In genomic region chr13:96132833-96133232, GRCm38 (mm10) we compare ENCODE assay signal across 9 mouse cellular contexts. TPM values are rescaled to one million over a fixed set of nuclear protein-coding genes. Genes with fewer than 3 reads are reported as not detected.
DNase-seq lines count a peak whose midpoint lies in the region; ATAC-seq and TF ChIP-seq lines count a peak whose summit lies in the region.
"Had no signal": no experiment of that assay in that cellular context is flagged by ENCODE, and none has a peak within 500 bp of the region (broad histone marks: within the 10 kb centered on the region; RNA-seq: fewer than 3 reads in every experiment).

No protein-coding gene starts in this region.

- intact Hi-C loops in heart, postnatal 14 days (cut with DNase I), result no loop called here

- no peaks in the 10 kb centered on the region for H3K9me3 ChIP-seq in heart, embryonic 13.5 days
- H3K9me3 ChIP-seq in E14TG2a.4 (ENCODE audit: low read length), result no peaks in the 10 kb centered on the region
- H3K9me3 ChIP-seq in limb, embryonic 13.5 days, result no peaks in the 10 kb centered on the region

- under 1% methylated on average over 14 of the region's 15 CpGs for WGBS in heart, embryonic 13.5 days
- 0% methylated on average over 15 of the region's 15 CpGs for WGBS in limb, embryonic 13.5 days

- peak overlapping the region; percentile 59 for H3K9ac ChIP-seq in heart, embryonic 13.5 days
- H3K9ac ChIP-seq in limb, embryonic 13.5 days, result peak overlapping the region; percentile 63

- no peak for TF ChIP-seq CTCF in E14TG2a.4 (conservative IDR thresholded peaks at IDR 0.05; ENCODE audit: low read length)
- no peak for TF ChIP-seq CTCF in embryonic fibroblast, embryonic 13.5 days (IDR thresholded peaks at IDR 0.05; ENCODE audit: borderline replicate concordance, insufficient read depth, low read length)

- TF ChIP-seq POLR2A in embryonic fibroblast, embryonic 13.5 days (IDR thresholded peaks at IDR 0.05; ENCODE audit: low read depth, low read length), result no peak

- H3K4me3 ChIP-seq in heart, embryonic 13.5 days, result peak overlapping the region; percentile 59
- peak overlapping the region; percentile 83 for H3K4me3 ChIP-seq in E14TG2a.4 (replicated peaks; ENCODE audit: low read length)
- peak overlapping the region; percentile 10; the same call in 1 of the 2 replicates for H3K4me3 ChIP-seq in embryonic fibroblast, embryonic 13.5 days (ENCODE audit: insufficient read depth, low read length)
- peak overlapping the region; percentile 55 for H3K4me3 ChIP-seq in limb, embryonic 13.5 days

- peak overlapping the region; percentile 96 for H3K4me2 ChIP-seq in heart, embryonic 13.5 days
- peak overlapping the region; percentile 96 for H3K4me2 ChIP-seq in limb, embryonic 13.5 days (replicated peaks)

- ATAC-seq in heart, embryonic 13.5 days (ENCODE audit: extremely low read depth, insufficient number of reproducible peaks, low FRiP score, low TSS enrichment), result no peak
- ATAC-seq in limb, embryonic 13.5 days (ENCODE audit: low FRiP score, low read depth), result peak; percentile 30

- no peak overlapping the region for H3K27ac ChIP-seq in heart, embryonic 13.5 days (replicated peaks)
- no peak overlapping the region for H3K27ac ChIP-seq in embryonic fibroblast, embryonic 13.5 days (ENCODE audit: insufficient read depth, low read length)
- no peak overlapping the region for H3K27ac ChIP-seq in limb, embryonic 13.5 days

- peaks cover 85% of the 10 kb centered on the region for H3K27me3 ChIP-seq in heart, embryonic 13.5 days (replicated peaks)
- H3K27me3 ChIP-seq in E14TG2a.4 (ENCODE audit: insufficient read depth, low read length), result peaks cover 59% of the 10 kb centered on the region
- peaks cover 77% of the 10 kb centered on the region for H3K27me3 ChIP-seq in limb, embryonic 13.5 days

- H3K4me1 ChIP-seq in heart, embryonic 13.5 days, result peaks cover 28% of the 10 kb centered on the region
- peaks cover 69% of the 10 kb centered on the region for H3K4me1 ChIP-seq in E14TG2a.4 (replicated peaks; ENCODE audit: low read depth, low read length)
- H3K4me1 ChIP-seq in embryonic fibroblast, embryonic 13.5 days (ENCODE audit: control insufficient read depth, insufficient read depth, low read length), result no peaks in the 10 kb centered on the region; the same call in 1 of the 2 replicates
- H3K4me1 ChIP-seq in limb, embryonic 13.5 days, result peaks cover 26% of the 10 kb centered on the region

- DNase-seq in heart, postnatal 14 days, result no peak
- DNase-seq in urinary bladder, postnatal 14 days (ENCODE audit: low spot score), result no peak
- no peak for DNase-seq in right cerebral cortex, postnatal 14 days
- no peak for DNase-seq in kidney, adult 9 months

- H3K36me3 ChIP-seq in heart, embryonic 13.5 days, result no peaks in the 10 kb centered on the region
- no peaks in the 10 kb centered on the region for H3K36me3 ChIP-seq in E14TG2a.4 (ENCODE audit: insufficient read depth, low read length)
- H3K36me3 ChIP-seq in limb, embryonic 13.5 days, result no peaks in the 10 kb centered on the region

RNA-seq across cellular contexts. Expression of gene Sv2c, which starts 0.5 kb away (rescaled TPM):
- 0.99 and 1.4 TPM in 2 replicates for polyA plus RNA-seq in heart, embryonic 13.5 days (2015; fragmentation: Nextera tagmentation; extraction: Ambion mirVana)
- under 1 TPM; 0.07 to 0.24 TPM for total RNA-seq in heart, postnatal 14 days (2021)
- 1.6 and 5.6 TPM in 2 replicates for polyA plus RNA-seq in embryonic fibroblast, embryonic 13.5 days (2011; ENCODE audit: insufficient read length, low read depth, missing spikeins)
- polyA plus RNA-seq in limb, embryonic 13.5 days (2015; fragmentation: Nextera tagmentation; extraction: Ambion mirVana), result 1.8 and 1.9 TPM in 2 replicates

RNA-seq across cellular contexts. Expression of gene Gm17190, which starts 51.0 kb away (rescaled TPM):
- not detected in 2 replicates for polyA plus RNA-seq in heart, embryonic 13.5 days (2015; fragmentation: Nextera tagmentation; extraction: Ambion mirVana)
- total RNA-seq in heart, postnatal 14 days (2021), result not detected
- 0.93 and 1.5 TPM in 2 replicates for polyA plus RNA-seq in embryonic fibroblast, embryonic 13.5 days (2011; ENCODE audit: insufficient read length, low read depth, missing spikeins)
- polyA plus RNA-seq in limb, embryonic 13.5 days (2015; fragmentation: Nextera tagmentation; extraction: Ambion mirVana), result not detected in 2 replicates
- total RNA-seq: layer of hippocampus, adult 18-20 months had no signal

RNA-seq across cellular contexts. Expression of gene Gm20075, which starts 51.7 kb away (rescaled TPM):
- polyA plus RNA-seq in heart, embryonic 13.5 days (2015; fragmentation: Nextera tagmentation; extraction: Ambion mirVana), result 27.9 and 35.1 TPM in 2 replicates
- total RNA-seq in heart, postnatal 14 days (2021), result 10 to 100 TPM; 13.1 to 14.8 TPM
- 25.7 and 38.3 TPM in 2 replicates for polyA plus RNA-seq in embryonic fibroblast, embryonic 13.5 days (2011; ENCODE audit: insufficient read length, low read depth, missing spikeins)
- polyA plus RNA-seq in limb, embryonic 13.5 days (2015; fragmentation: Nextera tagmentation; extraction: Ambion mirVana), result 30.5 and 31.5 TPM in 2 replicates

Comparison
In these comparisons a context has a peak if more than half of its experiments do, and no peak if none do; other contexts are left out.
1. H3K4me3 ChIP-seq: peak in every context shown above with its lines; median percentile 83 in E14TG2a.4; 59 in heart, embryonic 13.5 days; 55 in limb, embryonic 13.5 days; 10 in embryonic fibroblast, embryonic 13.5 days.